ENCODE assay signal across 9 mouse cellular contexts in genomic region chr9:99868606-99869005, GRCm38 (mm10). TPM values are rescaled to one million over a fixed set of nuclear protein-coding genes. Genes with fewer than 3 reads are reported as not detected.
DNase-seq lines count a peak whose midpoint lies in the region; ATAC-seq and TF ChIP-seq lines count a peak whose summit lies in the region.
"Had no signal": no experiment of that assay in that cellular context is flagged by ENCODE, and none has a peak within 500 bp of the region (broad histone marks: within the 10 kb centered on the region; RNA-seq: fewer than 3 reads in every experiment).

No protein-coding gene starts in this region.

- TF ChIP-seq CTCF in E14TG2a.4 (conservative IDR thresholded peaks at IDR 0.05; ENCODE audit: low read length) = no peak

- DNase-seq in cerebellum, postnatal 25 days = peak; percentile 25 to 26
- DNase-seq in cerebellum, adult 8-10 months = no peak
- peak; percentile 35 for DNase-seq in limb, embryonic 14.5 days (ENCODE audit: low spot score)
- DNase-seq in urinary bladder, adult 2 months (ENCODE audit: low spot score) = no peak
- DNase-seq in ovary, postnatal 14 days (ENCODE audit: low spot score) = no peak
- no peak for DNase-seq in layer of hippocampus, adult 9-11 months

- no peaks in the 10 kb centered on the region for H3K36me3 ChIP-seq in E14TG2a.4 (ENCODE audit: insufficient read depth, low read length)
- no peaks in the 10 kb centered on the region for H3K36me3 ChIP-seq in forebrain, embryonic 12.5 days (replicated peaks)
- no peaks in the 10 kb centered on the region for H3K36me3 ChIP-seq in limb, embryonic 14.5 days (ENCODE audit: control insufficient read depth, insufficient read depth, low read length)

- TF ChIP-seq POLR2A in limb, embryonic 14.5 days (IDR thresholded peaks at IDR 0.05; ENCODE audit: borderline replicate concordance, extremely low read depth, insufficient read depth, insufficient read length) = no peak

- H3K4me2 ChIP-seq in forebrain, embryonic 12.5 days = peak overlapping the region; percentile 46
- H3K4me2 ChIP-seq in limb, embryonic 14.5 days (replicated peaks; ENCODE audit: low read depth, low read length, severe bottlenecking) = peak overlapping the region; percentile 31

- no peak overlapping the region for H3K9ac ChIP-seq in forebrain, embryonic 12.5 days
- H3K9ac ChIP-seq in limb, embryonic 14.5 days (ENCODE audit: low read depth, low read length, severe bottlenecking) = no peak overlapping the region

- WGBS in forebrain, embryonic 12.5 days = under 1% methylated on average over 26 of the region's 26 CpGs
- 0% methylated on average over 26 of the region's 26 CpGs for WGBS in limb, embryonic 14.5 days

- 0 out of 2 replicates have a peak, but pooled peaks cover 4% of the 10 kb centered on the region for H3K9me3 ChIP-seq in E14TG2a.4 (ENCODE audit: low read length)
- no peaks in the 10 kb centered on the region for H3K9me3 ChIP-seq in forebrain, embryonic 12.5 days
- H3K9me3 ChIP-seq in limb, embryonic 14.5 days (ENCODE audit: control insufficient read depth, low read length) = no peaks in the 10 kb centered on the region

- peak overlapping the region; percentile 54 for H3K4me3 ChIP-seq in E14TG2a.4 (replicated peaks; ENCODE audit: low read length)
- H3K4me3 ChIP-seq in forebrain, embryonic 12.5 days (replicated peaks) = peak overlapping the region; percentile 25
- peak overlapping the region; percentile 22 for H3K4me3 ChIP-seq in limb, embryonic 14.5 days (replicated peaks; ENCODE audit: low read length)

- H3K27me3 ChIP-seq in E14TG2a.4 (ENCODE audit: insufficient read depth, low read length) = peaks cover 99% of the 10 kb centered on the region
- H3K27me3 ChIP-seq in forebrain, embryonic 12.5 days = peaks cover 96% of the 10 kb centered on the region
- peaks cover 82% of the 10 kb centered on the region for H3K27me3 ChIP-seq in limb, embryonic 14.5 days (ENCODE audit: control insufficient read depth, insufficient read depth, low read length)

- peaks cover 53% of the 10 kb centered on the region for H3K4me1 ChIP-seq in E14TG2a.4 (replicated peaks; ENCODE audit: low read depth, low read length)
- H3K4me1 ChIP-seq in forebrain, embryonic 12.5 days = peaks cover 49% of the 10 kb centered on the region
- peaks cover 5% of the 10 kb centered on the region; the same call in 1 of the 2 replicates for H3K4me1 ChIP-seq in limb, embryonic 14.5 days (ENCODE audit: control insufficient read depth, insufficient read depth, low read length)

- ATAC-seq in forebrain, embryonic 12.5 days (ENCODE audit: low FRiP score) = peak; percentile 31; the same call in 1 of the 2 replicates
- ATAC-seq in limb, embryonic 14.5 days (ENCODE audit: low FRiP score, low read depth) = no peak

- H3K27ac ChIP-seq in forebrain, embryonic 12.5 days = no peak overlapping the region
- no peak overlapping the region for H3K27ac ChIP-seq in limb, embryonic 14.5 days (replicated peaks; ENCODE audit: low read depth, low read length)

RNA-seq across cellular contexts. Expression of gene Sox14, which starts 7.4 kb away (rescaled TPM):
- 4.7 and 6.6 TPM in 2 replicates for polyA plus RNA-seq in forebrain, embryonic 12.5 days (2016; fragmentation: Nextera tagmentation; extraction: Ambion mirVana)
- 0.08 and 0.18 TPM in 2 replicates for polyA plus RNA-seq in limb, embryonic 14.5 days (2012; rRNA removed)
- polyA plus RNA-seq in limb, embryonic 14.5 days (2014; fragmentation: Nextera tagmentation; extraction: Ambion mirVana) = 0.08 TPM in 1 of 2 replicates, not detected in the other
- polyA plus RNA-seq in urinary bladder, adult 2 months (2012; rRNA removed) = not detected in 2 replicates
- polyA plus RNA-seq: cortical plate, adult 2 months had no signal

Comparison
In these comparisons a context has a peak if more than half of its experiments do, and no peak if none do; other contexts are left out.
1. DNase-seq: peak in cerebellum, postnatal 25 days (2 of 2) and limb, embryonic 14.5 days (single experiment); none in cerebellum, adult 8-10 months (single experiment), urinary bladder, adult 2 months (single experiment), ovary, postnatal 14 days (single experiment) and layer of hippocampus, adult 9-11 months (single experiment).
2. Peak in every context shown above with its lines, with median percentiles within 50 percentile points of each other: H3K4me3 ChIP-seq.